Mouse (Mus musculus): ENCODE measurements around the gene Bank1.

GRCm38 (mm10) chr3:136147166-136147565 is 178.7 kb downstream of the Bank1 start:
- TF ChIP-seq POLR2A (IDR thresholded peaks at IDR 0.05; ENCODE audit: insufficient read length, low read depth) (no peak), E2F4 (IDR thresholded peaks at IDR 0.05; ENCODE audit: insufficient read depth) (no peak), USF1 (IDR thresholded peaks at IDR 0.05; ENCODE audit: low read depth) (no peak), REST (IDR thresholded peaks at IDR 0.05; ENCODE audit: insufficient read depth, insufficient read length) (no peak), POLR2AphosphoS2 (IDR thresholded peaks at IDR 0.05; ENCODE audit: insufficient read length, low read depth) (no peak), MYOD1 (IDR thresholded peaks at IDR 0.05; ENCODE audit: control insufficient read depth in 1 of 3, insufficient read length in 2 of 3, low read depth in 2 of 3) (no peak), MAX (IDR thresholded peaks at IDR 0.05; ENCODE audit: low read depth) (no peak), TCF12 (IDR thresholded peaks at IDR 0.05; ENCODE audit: insufficient read depth, poor library complexity, severe bottlenecking) (no peak), CEBPB (IDR thresholded peaks at IDR 0.05; ENCODE audit: insufficient read depth, poor library complexity, severe bottlenecking) (no peak)

Data from myocyte (in vitro differentiated cells).